Mouse (Mus musculus) right cerebral cortex, postnatal 25 days (tissue): Measurements from ENCODE around the gene Trip13.

ENCODE experiments used
- DNase-seq: peaks from one replicate; pipeline ENCODE4 v3.0.0; 2022

The Trip13 gene

DNA sequence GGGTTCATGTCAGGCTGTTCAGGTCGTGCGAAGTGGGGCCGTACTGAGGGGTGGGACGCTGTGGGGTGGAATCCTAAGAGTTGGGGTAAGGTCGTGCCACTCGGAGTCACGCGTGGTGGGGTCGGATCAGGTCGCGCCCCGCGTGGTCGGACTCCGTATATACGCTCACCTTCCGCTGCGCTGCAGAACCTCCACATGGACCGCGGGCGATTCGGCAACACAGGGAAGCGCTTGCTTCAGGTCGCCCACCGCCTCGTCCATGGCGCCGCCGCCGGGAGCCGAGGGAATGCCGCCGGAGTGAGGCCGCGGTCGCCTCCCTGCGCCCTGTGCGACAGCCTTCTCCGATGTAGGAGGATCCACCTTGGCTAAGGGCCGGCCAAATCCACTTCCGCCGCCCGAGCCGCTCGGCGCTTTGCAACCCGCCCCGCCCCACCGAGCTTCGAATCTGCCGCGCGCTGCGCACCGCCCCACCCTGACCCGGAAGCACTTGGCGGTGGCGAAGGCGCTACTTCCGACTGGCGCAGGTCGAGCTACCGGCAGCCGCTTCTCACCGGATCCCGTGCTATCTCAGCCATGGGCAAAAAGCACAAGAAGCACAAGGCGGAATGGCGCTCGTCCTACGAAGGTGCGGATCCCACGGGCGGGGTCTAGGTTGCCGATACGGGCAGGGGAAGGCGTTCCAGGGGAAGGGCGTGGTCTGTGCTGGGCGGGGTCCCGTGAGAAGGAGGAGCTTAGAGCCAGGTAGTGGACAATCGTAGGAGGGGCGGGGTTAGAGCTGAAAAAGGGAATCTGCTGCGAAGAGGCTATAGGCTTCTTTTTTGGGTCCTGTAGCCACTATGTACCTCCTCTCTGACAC lies at the start of gene Trip13, which contains the start of gene Brd9:
Gene Trip13 (minus strand): TSS at position 464 of the 856 bp plus-strand sequence.
Gene Brd9 (plus strand): TSS at position 491 of the 856 bp plus-strand sequence.
- DNase-seq = peak; percentile 93

- no peak for DNase-seq
Observed at GRCm38 (mm10) chr13:73976935-73977334, 39.4 kb upstream of the Trip13 start.

GRCm38 (mm10) chr13:73974523-73974922 lies 36.9 kb upstream of the Trip13 start:
- no peak for DNase-seq

DNA sequence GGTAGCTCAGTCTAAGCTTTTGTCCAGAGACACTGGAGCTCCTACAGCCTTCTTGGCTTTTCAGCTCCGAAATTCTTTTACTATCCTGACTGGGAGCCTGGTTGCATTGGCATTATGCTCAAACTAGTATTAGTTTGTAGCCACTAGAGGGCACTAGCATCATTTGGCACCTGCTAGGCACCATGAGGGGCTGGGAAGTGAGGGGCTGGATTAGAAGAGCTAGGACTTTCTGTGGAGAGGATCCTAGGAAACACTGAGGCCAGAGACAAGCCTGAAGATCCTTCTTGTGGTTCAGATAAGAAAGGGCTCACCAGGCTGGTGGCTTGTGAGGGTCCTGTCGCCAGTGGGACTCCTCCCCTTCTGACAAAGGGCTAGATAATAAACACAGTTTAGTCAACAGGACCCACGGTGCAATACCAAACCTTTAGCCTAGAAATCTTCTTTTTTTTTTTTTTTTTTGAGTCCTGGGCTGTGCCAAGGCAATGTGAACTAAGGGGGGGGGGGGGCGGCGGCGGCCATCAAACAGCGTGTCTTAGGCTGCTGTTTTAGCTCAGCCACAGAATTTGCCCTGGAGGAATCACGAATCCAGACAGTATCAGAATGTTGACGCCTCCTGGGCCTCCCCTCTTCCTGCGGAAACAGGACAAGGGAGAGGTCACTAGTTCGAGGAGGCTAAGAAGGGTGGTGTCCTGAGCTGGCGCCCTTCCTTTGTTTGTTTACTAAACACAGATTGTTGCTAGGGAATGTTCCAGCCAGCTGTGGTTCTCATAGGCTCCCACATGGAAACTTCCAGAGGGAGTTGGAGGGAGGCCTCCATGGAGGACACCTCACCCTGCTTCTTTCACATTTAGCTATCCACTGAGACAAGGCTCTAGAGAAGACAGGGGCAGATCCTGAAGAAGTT lies 33.2 kb upstream of the Trip13 start:
- peak; percentile 40 for DNase-seq

- DNase-seq = no peak
Observed at GRCm38 (mm10) chr13:73963551-73963950, 26.0 kb upstream of the Trip13 start, which contains the start of gene Zdhhc11. Gene Zdhhc11 (plus strand): TSS chr13:73963851.

GRCm38 (mm10) chr13:73961177-73961576 lies 23.6 kb upstream of the Trip13 start:
- DNase-seq = no peak

DNA sequence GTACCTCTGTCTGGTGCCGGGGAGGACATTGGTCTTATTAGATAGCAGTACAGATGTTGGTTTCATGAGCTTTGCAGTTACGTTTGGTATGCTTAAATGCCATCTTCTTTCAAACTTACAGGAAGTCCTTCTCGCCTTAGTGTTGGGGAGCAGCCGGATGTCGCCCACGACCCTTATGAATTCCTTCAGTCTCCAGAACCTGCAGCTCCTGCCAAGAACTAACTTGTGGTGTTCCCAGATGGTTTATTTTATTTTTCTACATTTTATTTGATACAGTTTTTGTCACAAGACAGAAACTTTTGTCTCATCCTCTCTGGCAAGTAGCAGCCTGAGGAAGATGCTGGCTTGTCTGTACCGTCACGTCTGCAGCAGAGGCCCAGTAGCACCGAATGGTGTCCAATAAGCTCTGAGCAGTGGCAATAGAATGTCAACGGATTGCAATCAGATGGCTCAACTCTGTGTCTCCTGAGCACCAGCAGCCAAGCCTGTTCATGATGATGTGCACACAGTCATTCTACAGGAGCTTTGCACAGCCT lies 22.6 kb upstream of the Trip13 start:
- DNase-seq = peak; percentile 31

- no peak for DNase-seq
Observed at GRCm38 (mm10) chr13:73955531-73955930, 17.9 kb upstream of the Trip13 start.

- DNase-seq = no peak
Observed at GRCm38 (mm10) chr13:73954666-73955065, 17.1 kb upstream of the Trip13 start.

- no peak for DNase-seq
Observed at GRCm38 (mm10) chr13:73953551-73954130, 16.1 kb upstream of the Trip13 start.

DNA sequence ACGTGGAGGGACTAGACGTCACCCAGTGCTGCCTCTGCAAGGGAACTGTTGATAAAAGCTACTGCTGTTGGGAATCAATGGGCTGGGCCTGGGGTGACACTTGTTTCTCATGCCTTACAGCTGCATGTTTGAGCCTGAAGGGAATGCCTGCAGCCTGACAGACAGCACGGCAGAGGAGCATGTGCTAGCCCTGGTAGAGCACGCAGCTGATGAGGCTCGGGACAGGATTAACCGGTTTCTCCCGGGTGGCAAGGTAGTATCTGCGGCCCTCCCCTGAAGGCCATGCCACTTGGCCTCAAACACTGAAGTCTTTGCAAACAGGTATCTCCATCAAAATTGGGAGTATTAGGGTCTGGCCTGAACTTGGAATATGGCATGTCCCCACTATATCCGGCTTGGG lies 7.0 kb upstream of the Trip13 start:
- DNase-seq = no peak

GRCm38 (mm10) chr13:73939101-73939500 lies 1.5 kb upstream of the Trip13 start:
- DNase-seq = no peak

DNA sequence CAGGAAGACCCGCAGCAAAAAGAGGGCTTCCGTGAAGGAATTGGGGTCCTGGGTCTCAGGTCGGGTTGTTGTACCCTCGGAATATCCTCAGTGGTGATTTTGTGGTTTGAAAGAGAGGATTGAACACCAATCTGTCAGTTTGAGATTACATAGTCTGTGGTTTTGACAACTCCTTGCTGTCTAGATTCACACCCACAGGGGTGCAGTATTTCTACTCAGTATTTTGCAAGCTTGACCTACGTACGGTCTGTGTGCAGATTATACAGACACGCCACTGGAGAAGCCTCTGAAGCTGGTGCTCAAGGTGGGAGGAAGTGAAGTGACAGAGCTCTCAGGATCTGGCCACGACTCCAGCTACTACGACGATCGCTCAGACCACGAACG lies 585 bp upstream of the Trip13 start:
- no peak for DNase-seq

GRCm38 (mm10) chr13:73936938-73937320 lies 655 bp downstream of the Trip13 start:
- DNase-seq = no peak

DNA sequence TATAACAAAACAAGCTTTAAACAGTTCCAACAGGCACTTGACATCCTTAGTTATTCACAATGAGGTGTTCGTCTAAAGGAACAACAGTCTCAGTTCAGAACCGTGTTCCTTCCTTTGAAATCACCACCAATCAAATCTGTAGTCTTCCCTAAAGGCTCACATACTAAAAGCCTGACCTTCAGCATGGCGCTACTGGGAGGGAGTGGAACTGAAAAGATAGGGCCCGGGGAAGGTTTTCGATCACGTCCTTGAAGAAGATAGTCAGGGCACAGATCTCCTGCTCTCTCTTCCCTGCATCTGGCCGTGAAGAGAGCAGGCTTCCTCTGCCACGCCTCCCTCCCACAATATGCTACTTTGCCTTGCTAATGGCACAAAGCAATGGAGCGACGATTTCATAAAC lies 5.4 kb downstream of the Trip13 start:
- no peak for DNase-seq

DNA sequence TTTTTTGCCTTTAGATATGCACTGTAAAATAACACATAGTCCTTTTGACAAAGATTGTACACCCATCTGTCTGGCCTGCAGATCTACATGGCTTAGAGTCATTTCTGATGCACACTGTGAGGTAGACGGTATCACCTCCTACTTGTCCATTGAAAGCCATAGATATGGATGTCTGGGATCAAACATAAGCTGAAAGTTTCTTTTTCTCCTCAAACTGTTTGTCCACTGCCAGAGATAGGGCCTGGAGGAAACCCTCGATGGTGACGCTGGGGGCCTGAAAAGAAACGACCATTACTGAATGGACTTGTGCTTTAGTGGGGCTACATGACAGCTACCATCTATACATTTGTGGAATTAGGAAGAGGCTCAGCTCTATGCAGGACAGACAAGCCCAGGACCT lies 24.5 kb downstream of the Trip13 start:
- DNase-seq = no peak

DNA sequence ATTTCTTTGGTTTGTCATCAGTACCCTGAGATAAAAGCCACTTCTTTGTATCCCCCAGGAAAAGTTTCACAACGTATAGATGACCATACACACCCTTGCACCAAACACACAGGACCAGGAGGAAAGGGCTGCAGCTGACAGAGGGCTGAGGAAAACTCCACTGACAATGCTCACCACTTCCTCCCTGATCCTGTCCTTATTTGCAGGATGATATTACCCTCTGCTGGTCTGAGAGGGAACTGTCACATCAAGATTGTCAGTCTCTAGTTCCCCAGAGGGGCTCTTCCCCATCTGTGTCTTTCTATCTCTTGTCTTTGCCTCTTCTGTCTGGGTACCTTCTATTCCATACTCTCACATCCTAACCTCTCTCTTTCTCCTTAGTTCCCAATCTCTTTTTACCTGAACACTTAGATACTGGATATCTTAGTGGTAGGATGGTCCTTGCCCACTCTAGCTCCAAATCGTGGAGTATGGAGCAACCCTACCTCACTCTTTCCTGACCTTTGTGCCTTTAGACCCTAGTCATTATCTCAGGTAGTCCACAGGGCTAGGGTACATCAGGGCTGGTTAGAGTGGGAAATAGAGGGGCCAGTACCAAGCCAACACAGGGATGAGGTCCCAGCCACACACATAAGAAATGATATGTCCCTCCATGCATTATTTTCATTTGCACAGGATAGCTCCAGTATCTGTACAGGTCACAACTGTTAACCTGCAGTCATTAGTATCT lies 29.7 kb downstream of the Trip13 start:
- peak; percentile 21 for DNase-seq

GRCm38 (mm10) chr13:73907136-73907535 lies 30.4 kb downstream of the Trip13 start:
- DNase-seq = no peak

DNA sequence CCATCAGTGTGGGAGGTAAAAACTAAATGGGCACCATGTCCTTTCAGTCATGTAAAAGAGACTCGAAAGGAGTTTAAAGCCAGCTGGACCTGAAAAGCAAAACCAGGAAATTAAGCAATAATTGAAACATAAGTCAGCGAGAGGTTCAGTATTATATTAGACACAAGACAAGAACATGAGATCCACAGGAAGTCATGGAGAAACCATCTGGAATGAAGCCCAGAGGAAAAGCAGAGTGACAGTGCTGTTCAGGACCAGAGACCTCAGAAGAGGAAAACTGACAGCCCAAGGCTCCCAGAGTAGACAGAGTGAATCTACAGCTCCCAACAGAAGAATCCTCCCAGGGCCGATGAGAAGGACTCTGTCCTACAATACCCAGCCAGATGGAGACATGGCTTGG lies 40.0 kb downstream of the Trip13 start:
- no peak for DNase-seq

GRCm38 (mm10) chr13:73892493-73893178 lies 44.9 kb downstream of the Trip13 start:
- no peak for DNase-seq

GRCm38 (mm10) chr13:73887415-73887874 lies 50.1 kb downstream of the Trip13 start:
- DNase-seq = no peak

DNA sequence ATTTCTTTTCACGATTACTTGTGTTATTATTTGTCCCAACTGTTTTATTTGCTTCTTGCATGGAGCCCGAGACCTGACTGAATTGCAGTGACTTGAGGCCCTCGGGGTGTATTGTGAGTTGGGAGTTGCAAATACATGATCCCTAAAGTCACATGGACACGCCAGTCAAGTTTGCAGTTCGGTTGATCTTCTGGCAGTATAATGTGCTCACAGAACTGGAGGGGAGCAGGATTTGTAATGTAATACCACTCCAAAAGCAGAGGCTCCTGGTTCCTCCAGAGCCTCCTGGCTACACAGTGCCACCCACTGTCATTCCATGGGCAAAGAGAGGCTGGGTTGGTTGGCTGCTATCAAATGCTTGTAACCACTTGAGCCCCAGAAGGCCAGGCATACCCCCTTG lies 51.0 kb downstream of the Trip13 start:
- no peak for DNase-seq
